Mouse (Mus musculus) lung, embryonic 16.5 days (tissue): ENCODE measurements around the gene Dld. TPM values are rescaled to one million over a fixed set of nuclear protein-coding genes. Genes with fewer than 3 reads are reported as not detected.

Experiments used
- ATAC-seq: fragments of 200-750 bp; cut with Nextera tagmentation; 2 replicates; pipeline ENCODE4 v1.8.0; 2017; ENCODE audit warnings: low read depth, mild to moderate bottlenecking, moderate library complexity
- H3K27ac ChIP-seq: fragments of 300-500 bp; sonication (generic); 2 replicates; pipeline ENCODE4 v1.5.1; 2014; ENCODE audit warnings: mild to moderate bottlenecking, control low read depth, low read length
- H3K27me3 ChIP-seq: fragments of 300-500 bp; sonication (generic); 2 replicates; pipeline ENCODE4 v1.6.1; 2014; ENCODE audit warnings: low read depth, low read length, mixed read lengths; ENCODE audit not compliant: control insufficient read depth, insufficient read depth
- H3K36me3 ChIP-seq: fragments of 300-500 bp; sonication (generic); 2 replicates; pipeline ENCODE4 v1.6.1; 2014; ENCODE audit warnings: low read length; ENCODE audit not compliant: control insufficient read depth, insufficient read depth
- H3K4me1 ChIP-seq: fragments of 300-500 bp; sonication (generic); replicated peaks from 2 replicates; pipeline ENCODE4 v1.6.1; 2014; ENCODE audit warnings: low read length, mixed read lengths; ENCODE audit not compliant: control insufficient read depth, insufficient read depth
- H3K4me2 ChIP-seq: fragments of 300-500 bp; sonication (generic); 2 replicates; pipeline ENCODE4 v1.6.1; 2014; ENCODE audit warnings: low read depth, low read length, control low read depth
- H3K4me3 ChIP-seq: fragments of 300-500 bp; sonication (generic); 2 replicates; pipeline ENCODE4 v1.5.1; 2014; ENCODE audit warnings: mild to moderate bottlenecking, low read length, control low read depth
- H3K9ac ChIP-seq: fragments of 300-500 bp; sonication (generic); 2 replicates; pipeline ENCODE4 v1.6.1; 2014; ENCODE audit warnings: low read length, control low read depth
- H3K9me3 ChIP-seq: fragments of 300-500 bp; sonication (generic); 2 replicates; pipeline ENCODE4 v1.6.1; 2016; ENCODE audit warnings: low read length; ENCODE audit not compliant: control insufficient read depth
- WGBS: fragments of 180-500 bp; shearing (Covaris S2); extraction: QIAGEN DNeasy Blood & Tissue Kit; methylation state at CpG from one replicate; pipeline ENCODE4 v1.1.7; 2014; 5-methylcytosine and 5-hydroxymethylcytosine counted together
- polyA plus RNA-seq: library from polyadenylated mRNA; unstranded; fragments of >200 nt; fragmentation: Nextera tagmentation; extraction: Ambion mirVana; gene quantifications from 2 replicates; pipeline ENCODE4 v1.2.1, GENCODE M21; 2015

Gene Dld
- polyA plus RNA-seq = 107 and 121 TPM in 2 replicates

- whole genome bisulfite sequencing = 7% methylated on average over 50 of the region's 66 CpGs
- peak within 1 kb of the TSS; percentile 88 for H3K4me3 ChIP-seq
- peak; percentile 100 for ATAC-seq
- H3K4me2 ChIP-seq = peak within 1 kb of the TSS; percentile 79
- H3K9ac ChIP-seq = peak within 1 kb of the TSS; percentile 90
- peaks cover 8% of the 10 kb centered on the region for H3K36me3 ChIP-seq
- no peaks in the 10 kb centered on the region for H3K27me3 ChIP-seq
- peak within 1 kb of the TSS; percentile 73; the same call in 1 of the 2 replicates for H3K27ac ChIP-seq
- H3K9me3 ChIP-seq = no peaks in the 10 kb centered on the region
- peaks cover 7% of the 10 kb centered on the region for H3K4me1 ChIP-seq
Observed at GRCm38 (mm10) chr12:31350944-31351928, at the start of gene Dld. TSS of gene Dld (minus strand) at chr12:31351453.

GRCm38 (mm10) chr12:31400821-31401220, 49.6 kb upstream of the Dld start:
- WGBS = 74% methylated on average over 1 of the region's 1 CpGs

GRCm38 (mm10) chr12:31397709-31398108, 46.5 kb upstream of the Dld start:
- H3K27me3 ChIP-seq = no peaks in the 10 kb centered on the region
- H3K27ac ChIP-seq = no peak overlapping the region
- no peak for ATAC-seq
- H3K9ac ChIP-seq = no peak overlapping the region
- no peak overlapping the region for H3K4me2 ChIP-seq
- no peaks in the 10 kb centered on the region for H3K36me3 ChIP-seq
- H3K9me3 ChIP-seq = no peaks in the 10 kb centered on the region
- WGBS = 87% methylated on average over 4 of the region's 4 CpGs
- no peak overlapping the region for H3K4me3 ChIP-seq
- H3K4me1 ChIP-seq = no peaks in the 10 kb centered on the region

More at GRCm38 (mm10) chr12:31400821-31401220, 49.6 kb upstream of the Dld start:
- Histone ChIP-seq H3K36me3 (no peaks in the 10 kb centered on the region), H3K27ac (no peak overlapping the region), H3K4me2 (no peak overlapping the region), H3K4me1 (no peaks in the 10 kb centered on the region), H3K9ac (no peak overlapping the region), H3K9me3 (no peaks in the 10 kb centered on the region), H3K27me3 (no peaks in the 10 kb centered on the region), H3K4me3 (no peak overlapping the region)
- ATAC-seq = no peak

GRCm38 (mm10) chr12:31395895-31396294, 44.6 kb upstream of the Dld start:
- ATAC-seq = no peak
- H3K4me2 ChIP-seq = no peak overlapping the region
- WGBS = 100% methylated on average over 1 of the region's 1 CpGs
- no peaks in the 10 kb centered on the region for H3K4me1 ChIP-seq
- H3K9me3 ChIP-seq = no peaks in the 10 kb centered on the region
- H3K27me3 ChIP-seq = no peaks in the 10 kb centered on the region
- no peak overlapping the region for H3K27ac ChIP-seq
- no peak overlapping the region for H3K9ac ChIP-seq
- no peak overlapping the region for H3K4me3 ChIP-seq
- no peaks in the 10 kb centered on the region for H3K36me3 ChIP-seq

GRCm38 (mm10) chr12:31391696-31392095, 40.4 kb upstream of the Dld start:
- Histone ChIP-seq H3K9me3 (no peaks in the 10 kb centered on the region), H3K27me3 (no peaks in the 10 kb centered on the region), H3K4me1 (no peaks in the 10 kb centered on the region), H3K4me2 (no peak overlapping the region), H3K4me3 (no peak overlapping the region), H3K27ac (no peak overlapping the region), H3K36me3 (no peaks in the 10 kb centered on the region), H3K9ac (no peak overlapping the region)
- 91% methylated on average over 12 of the region's 12 CpGs for WGBS
- no peak for ATAC-seq

- H3K27ac ChIP-seq = no peak within 1 kb of the TSS
- H3K9me3 ChIP-seq = no peaks in the 10 kb centered on the region
- H3K4me2 ChIP-seq = no peak within 1 kb of the TSS
- H3K4me1 ChIP-seq = no peaks in the 10 kb centered on the region
- H3K36me3 ChIP-seq = no peaks in the 10 kb centered on the region
- no peaks in the 10 kb centered on the region for H3K27me3 ChIP-seq
- no peak within 1 kb of the TSS for H3K9ac ChIP-seq
- H3K4me3 ChIP-seq = no peak within 1 kb of the TSS
- WGBS = 84% methylated on average over 3 of the region's 3 CpGs
- no peak for ATAC-seq
Observed at GRCm38 (mm10) chr12:31390571-31390970, 39.3 kb upstream of the Dld start, which contains the start of gene Slc26a3. TSS of gene Slc26a3 (plus strand) at chr12:31390871.

- H3K27me3 ChIP-seq = no peaks in the 10 kb centered on the region
- WGBS = 13% methylated on average over 3 of the region's 3 CpGs
- H3K27ac ChIP-seq = no peak overlapping the region
Observed at GRCm38 (mm10) chr12:31387303-31387702, 36.0 kb upstream of the Dld start.

GRCm38 (mm10) chr12:31382451-31382850, 31.2 kb upstream of the Dld start:
- WGBS = 21% methylated on average over 2 of the region's 2 CpGs
- peaks cover 6% of the 10 kb centered on the region for H3K4me1 ChIP-seq
- H3K27ac ChIP-seq = peak overlapping the region; percentile 13; the same call in 1 of the 2 replicates
- H3K9me3 ChIP-seq = no peaks in the 10 kb centered on the region
- H3K4me3 ChIP-seq = no peak overlapping the region
- H3K36me3 ChIP-seq = no peaks in the 10 kb centered on the region
- no peaks in the 10 kb centered on the region for H3K27me3 ChIP-seq
- ATAC-seq = no peak
- no peak overlapping the region for H3K4me2 ChIP-seq
- H3K9ac ChIP-seq = no peak overlapping the region

More at GRCm38 (mm10) chr12:31387303-31387702, 36.0 kb upstream of the Dld start:
- no peak overlapping the region for H3K4me3 ChIP-seq
- no peaks in the 10 kb centered on the region for H3K36me3 ChIP-seq
- peak; percentile 28; the same call in 1 of the 2 replicates for ATAC-seq
- peaks cover 3% of the 10 kb centered on the region; the same call in 1 of the 2 replicates for H3K4me1 ChIP-seq
- no peaks in the 10 kb centered on the region for H3K9me3 ChIP-seq
- no peak overlapping the region for H3K4me2 ChIP-seq
- H3K9ac ChIP-seq = no peak overlapping the region

GRCm38 (mm10) chr12:31380878-31381277, 29.6 kb upstream of the Dld start:
- 5% methylated on average over 2 of the region's 2 CpGs for WGBS
- Histone ChIP-seq H3K4me1 (peaks cover 15% of the 10 kb centered on the region), H3K4me3 (no peak overlapping the region), H3K9ac (no peak overlapping the region), H3K27me3 (no peaks in the 10 kb centered on the region), H3K9me3 (no peaks in the 10 kb centered on the region), H3K4me2 (no peak overlapping the region), H3K27ac (no peak overlapping the region), H3K36me3 (no peaks in the 10 kb centered on the region)
- peak; percentile 56; the same call in 1 of the 2 replicates for ATAC-seq
